Mouse (Mus musculus) cerebellum, postnatal 4 days (tissue): ENCODE measurements around the gene Stk38l.

ENCODE experiments used
- DNase-seq, 2 experiments: peaks; one replicate each; pipeline ENCODE4 v3.0.0; 2022; ENCODE audit warnings: low spot score in 2 of 2, mixed read lengths in 1 of 2

Stk38l gene

GRCm38 (mm10) chr6:146724581-146725383, at the start of gene Stk38l:
Stk38l (plus strand) TSS chr6:146724995.
- peak; percentile 82 to 96 for DNase-seq

- no peak for DNase-seq
Observed at GRCm38 (mm10) chr6:146676904-146677303, 47.9 kb upstream of the Stk38l start.

DNA sequence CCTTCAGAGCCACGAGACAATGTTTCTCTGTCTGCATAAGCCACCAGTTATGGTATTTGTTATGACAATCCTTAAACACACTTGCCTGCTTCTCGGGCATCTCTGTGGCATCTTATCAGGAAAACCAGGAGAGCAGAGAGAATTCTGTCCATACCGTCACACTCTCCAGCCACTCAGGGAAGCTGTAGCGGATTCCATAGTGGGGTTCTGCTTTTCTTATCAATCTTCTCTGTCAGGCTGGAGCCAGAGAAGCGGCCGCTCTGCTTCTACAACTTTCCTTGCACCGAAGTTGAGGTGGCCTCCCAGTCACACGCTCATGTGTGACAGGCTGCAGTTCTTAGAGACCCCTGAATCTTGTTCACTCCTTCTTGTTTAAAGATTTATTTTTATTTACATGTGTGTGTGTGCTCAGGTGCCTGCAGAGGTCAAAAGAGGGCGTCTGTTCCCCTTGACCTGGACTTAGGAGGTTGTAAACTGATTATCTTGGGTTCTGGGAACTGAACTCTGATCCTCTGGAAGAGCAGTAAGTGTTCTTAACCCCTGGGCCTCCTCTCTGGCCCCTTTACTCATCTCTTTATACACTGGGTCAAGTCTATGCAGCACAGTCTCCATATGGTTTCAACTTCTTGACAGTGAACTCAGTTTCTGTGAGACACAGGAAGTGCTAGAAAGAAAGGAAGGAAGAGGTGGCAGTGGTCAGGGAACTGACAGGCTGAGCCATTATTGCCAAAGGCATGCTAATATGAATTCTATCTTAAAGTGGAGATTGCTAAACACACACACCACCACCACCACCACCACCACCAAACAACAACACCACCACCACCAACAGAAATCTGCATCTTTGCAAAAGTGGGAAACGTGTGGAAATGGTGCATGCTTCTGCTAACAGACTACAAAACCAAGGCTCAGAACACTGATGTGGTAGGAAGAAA, 46.4 kb upstream of the Stk38l start:
- DNase-seq, result no peak

- DNase-seq, result no peak
Observed at GRCm38 (mm10) chr6:146683881-146684280, 40.9 kb upstream of the Stk38l start.

DNA sequence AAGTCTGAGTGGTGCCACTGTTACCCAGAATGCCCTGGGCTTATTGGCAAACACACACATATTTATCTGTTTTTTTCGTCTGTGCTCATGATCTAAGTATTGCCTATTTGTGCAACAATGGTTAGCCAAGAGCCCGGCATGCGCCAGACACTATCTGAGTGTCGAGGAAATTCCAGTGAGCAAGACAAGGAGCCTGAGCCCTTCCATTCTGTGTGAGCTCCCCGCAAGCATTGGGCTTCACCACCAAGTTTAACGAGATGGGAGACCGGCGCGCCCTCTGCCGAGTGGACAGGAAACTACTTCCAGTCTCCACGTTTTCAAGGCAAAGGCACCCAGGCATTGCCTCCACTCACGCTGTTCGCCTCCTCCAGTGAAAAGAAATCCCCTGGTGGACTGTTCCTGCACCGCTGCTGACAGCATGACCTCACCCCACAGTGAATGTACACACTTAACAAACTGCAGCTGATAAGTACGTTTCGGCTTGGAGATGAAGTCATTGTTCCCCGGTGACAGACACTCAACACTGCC, 39.0 kb upstream of the Stk38l start:
- peak in 1 of 2 experiments; percentile 3 for DNase-seq

DNA sequence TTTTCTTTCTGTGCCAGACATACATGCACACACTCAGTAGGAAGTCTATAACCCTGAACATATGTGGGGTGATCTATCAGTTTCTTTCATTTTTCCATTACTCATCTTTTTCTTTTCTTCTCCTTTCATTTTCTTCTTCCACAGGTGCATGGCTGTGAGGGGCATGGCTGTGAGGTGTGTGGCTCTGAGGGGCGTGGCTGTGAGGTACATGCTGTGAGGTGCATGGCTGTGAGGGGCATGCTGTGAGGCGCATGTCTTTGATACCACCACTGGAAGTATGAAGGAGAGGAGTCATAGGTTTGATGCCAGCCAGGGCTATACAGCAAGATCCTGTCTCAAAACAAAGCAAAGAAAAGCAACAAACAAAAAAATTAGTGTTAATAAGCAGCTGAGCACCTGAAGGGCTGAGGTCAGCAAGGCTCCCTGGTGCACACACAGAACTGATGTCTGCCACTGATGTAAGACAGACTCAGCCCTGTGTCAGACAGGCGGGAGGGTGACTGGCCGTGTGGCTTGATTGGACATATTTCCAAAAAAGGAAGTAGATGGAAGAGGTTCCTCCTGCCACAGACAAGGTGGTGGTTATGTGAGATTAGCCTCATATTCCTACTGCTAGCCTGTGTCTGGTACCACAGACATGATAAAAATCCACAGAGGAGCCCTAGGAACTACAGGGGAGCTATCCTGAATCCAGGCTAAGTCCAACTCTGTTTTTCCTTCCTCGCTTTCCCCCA, 38.2 kb upstream of the Stk38l start:
- DNase-seq, result no peak

DNA sequence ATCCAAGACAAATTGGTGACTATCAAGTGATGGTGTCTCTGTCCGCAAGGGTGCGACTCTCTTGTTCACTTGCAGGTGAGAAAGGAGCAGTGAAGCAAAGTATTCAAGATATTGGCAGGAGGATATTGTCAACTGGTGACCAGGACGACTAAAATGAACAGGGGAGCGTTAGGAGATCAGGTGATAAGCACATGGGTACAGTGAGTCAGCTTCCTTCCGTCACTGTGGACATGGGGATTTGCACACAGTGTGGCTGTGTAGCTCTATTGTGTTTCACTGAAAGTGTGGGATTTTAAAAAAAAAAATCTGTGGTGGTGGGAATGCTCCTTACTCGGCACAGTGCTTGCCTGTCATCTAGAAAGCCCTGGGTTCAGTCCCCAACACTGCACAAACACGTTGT, 36.8 kb upstream of the Stk38l start:
- DNase-seq, result no peak

GRCm38 (mm10) chr6:146688861-146689260, 35.9 kb upstream of the Stk38l start:
- DNase-seq, result no peak

GRCm38 (mm10) chr6:146697767-146698166, 27.0 kb upstream of the Stk38l start:
- DNase-seq, result no peak

DNA sequence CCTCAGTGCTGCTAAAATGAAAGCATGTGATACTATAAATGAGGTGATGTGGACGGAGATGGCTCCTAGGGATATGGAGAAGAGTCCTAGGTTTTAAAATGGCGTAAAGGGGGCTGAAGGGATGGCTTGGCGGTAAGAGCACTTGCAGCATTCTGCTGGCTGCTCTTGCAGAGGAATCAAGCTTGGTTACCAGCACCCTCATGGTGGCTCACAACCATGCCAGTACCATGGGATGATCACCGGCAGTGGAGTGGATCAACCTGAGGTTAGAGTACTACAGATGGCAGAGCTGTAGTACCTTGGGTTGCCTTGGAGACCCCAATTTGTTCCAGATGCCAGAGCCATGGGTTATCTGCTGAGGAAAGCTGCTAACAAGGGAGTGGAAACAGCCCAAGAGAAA, 26.4 kb upstream of the Stk38l start:
- no peak for DNase-seq

DNA sequence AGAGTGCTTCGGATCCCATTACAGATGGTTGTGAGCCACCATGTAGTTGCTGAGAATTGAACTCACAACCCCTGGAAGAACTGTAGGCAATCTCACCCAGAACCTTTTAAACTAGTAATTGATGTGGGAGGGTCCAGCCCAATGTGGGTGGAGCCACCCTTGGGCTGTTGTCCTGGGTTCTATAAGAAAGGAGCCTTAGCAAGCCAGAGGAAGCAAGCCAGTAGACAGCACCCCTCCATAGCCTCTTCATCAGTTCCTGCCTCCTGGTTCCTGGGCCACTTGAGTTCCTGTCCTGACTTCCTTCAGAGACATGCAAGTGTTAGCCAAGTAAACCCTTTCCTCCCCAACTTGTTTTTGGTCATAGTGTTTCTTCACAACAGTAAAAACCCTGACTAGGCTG, 24.3 kb upstream of the Stk38l start:
- no peak for DNase-seq

DNA sequence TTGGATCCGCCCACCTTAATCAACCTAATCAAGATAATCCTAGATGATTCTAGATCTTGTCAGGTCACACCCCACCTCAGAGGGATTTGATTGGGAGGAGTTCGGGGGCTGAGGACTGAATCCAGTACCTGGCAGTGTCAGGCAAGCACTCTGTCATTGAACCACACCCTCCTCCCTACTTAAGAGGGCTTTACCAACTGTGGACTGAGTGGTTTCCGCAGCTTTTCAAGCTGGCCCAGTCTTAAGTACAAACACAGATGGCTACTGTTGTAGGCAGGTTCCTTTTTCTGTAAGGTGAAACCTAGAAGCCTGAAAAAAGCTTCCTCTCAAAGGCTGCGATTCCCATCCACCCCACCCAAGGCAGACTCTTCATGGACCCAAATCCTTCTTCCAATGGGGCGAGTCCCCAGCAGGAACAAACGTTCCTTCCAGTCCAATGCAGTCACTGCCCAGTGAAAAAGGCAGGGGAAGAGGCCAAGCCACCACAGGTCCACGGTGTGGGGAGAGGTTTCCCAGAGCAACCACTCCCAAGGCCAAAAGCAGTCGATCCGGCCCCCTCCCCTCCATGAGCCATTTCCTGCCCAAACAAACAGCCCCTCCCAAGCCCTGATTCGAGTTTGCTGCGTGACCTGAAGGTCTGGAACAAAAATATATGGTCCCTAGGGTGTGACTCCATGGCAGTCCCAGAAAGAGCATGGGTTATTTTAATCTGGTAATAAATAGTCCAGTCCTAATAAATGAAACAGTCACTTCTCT, 22.5 kb upstream of the Stk38l start:
- DNase-seq, result no peak

DNA sequence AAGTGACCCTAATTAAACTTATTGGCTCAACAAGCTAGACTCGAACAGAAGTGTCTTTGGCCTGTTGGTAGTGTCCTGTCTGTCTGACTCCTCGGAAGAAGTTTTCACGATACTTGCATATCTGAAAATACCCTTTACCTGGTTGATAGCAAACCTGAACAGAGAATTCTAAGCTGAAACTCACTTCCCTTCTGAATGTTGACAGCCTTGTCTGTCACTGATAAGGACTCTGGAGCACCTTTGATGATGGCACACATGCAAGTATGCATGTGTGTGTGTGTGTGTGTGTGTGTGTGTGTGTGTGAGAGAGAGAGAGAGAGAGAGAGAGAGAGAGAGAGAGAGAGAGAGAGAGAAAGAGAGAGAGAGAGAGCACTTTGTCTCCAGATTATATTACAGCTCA, 21.4 kb upstream of the Stk38l start:
- DNase-seq, result no peak

- DNase-seq, result no peak
Observed at GRCm38 (mm10) chr6:146705631-146706030, 19.2 kb upstream of the Stk38l start.

- DNase-seq, result no peak
Observed at GRCm38 (mm10) chr6:146719606-146720005, 5.2 kb upstream of the Stk38l start.

DNA sequence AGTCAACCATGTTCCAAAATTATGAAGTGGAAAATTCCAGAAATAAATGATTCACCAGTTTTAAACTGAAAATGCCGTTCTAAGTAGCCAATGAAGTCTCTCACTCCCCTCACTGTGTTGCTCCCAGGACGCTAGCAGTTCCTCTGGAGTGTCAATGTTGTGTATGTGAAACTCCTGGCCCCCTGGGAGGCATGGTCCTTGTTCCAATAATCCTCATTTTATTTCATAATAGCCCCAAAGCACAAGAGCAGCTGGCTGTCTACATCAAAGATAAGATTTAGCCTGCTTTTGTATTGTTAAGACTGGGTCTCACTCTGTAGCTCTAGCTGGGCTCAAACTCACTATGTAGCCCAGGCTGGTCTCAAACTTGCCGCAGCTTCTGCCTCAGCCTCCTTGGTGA, 990 bp upstream of the Stk38l start:
- no peak for DNase-seq

- DNase-seq, result no peak
Observed at GRCm38 (mm10) chr6:146725384-146725791, 593 bp downstream of the Stk38l start.

- DNase-seq, result no peak
Observed at GRCm38 (mm10) chr6:146731031-146731430, 6.2 kb downstream of the Stk38l start.

DNA sequence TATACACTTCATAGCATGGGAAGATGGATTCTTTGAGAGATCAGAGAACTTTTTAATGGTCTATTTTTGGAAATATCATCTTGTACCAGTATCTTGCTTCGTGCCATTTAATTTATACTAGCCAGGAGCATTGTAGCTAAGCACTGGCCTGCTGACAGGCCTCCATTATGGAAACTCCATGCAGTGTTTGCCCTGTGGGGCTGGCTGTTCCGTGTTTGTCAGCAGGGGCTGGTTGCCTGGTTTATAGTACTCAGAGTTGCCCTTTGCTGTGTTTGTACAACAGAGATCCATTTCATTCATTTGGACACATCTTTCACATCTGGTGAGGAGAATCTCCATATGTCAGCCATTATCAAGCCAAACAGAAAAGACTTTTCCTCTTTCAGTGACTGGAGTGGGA, 6.9 kb downstream of the Stk38l start:
- DNase-seq, result no peak

- DNase-seq, result no peak
Observed at GRCm38 (mm10) chr6:146732232-146732631, 7.4 kb downstream of the Stk38l start.

- no peak for DNase-seq
Observed at GRCm38 (mm10) chr6:146732676-146733075, 7.9 kb downstream of the Stk38l start.
